Mouse (Mus musculus) MEL (cell line): Measurements from ENCODE around the gene Fam131c. TPM values are rescaled to one million over a fixed set of nuclear protein-coding genes. Genes with fewer than 3 reads are reported as not detected.

ENCODE experiments used
- DNase-seq: peaks from one replicate; pipeline ENCODE4 v3.0.0; 2011; ENCODE audit warnings: low read depth, low spot score
- H3K27ac ChIP-seq: 2 replicates; pipeline ENCODE4 v1.5.1; 2012; ENCODE audit warnings: low read depth, mild to moderate bottlenecking, control low read depth, low read length, moderate library complexity; ENCODE audit not compliant: control insufficient read depth
- H3K27me3 ChIP-seq, 2 experiments: fragments of 150-350 bp in 1 of 2; sonication (generic) in 1 of 2; 2 replicates each; pipeline ENCODE4 v1.6.1; 2012; ENCODE audit warnings: low read length in 2 of 2, mild to moderate bottlenecking in 2 of 2, improper control_type of control experiment in 1 of 2, moderate library complexity in 1 of 2; ENCODE audit not compliant: insufficient read depth in 2 of 2, control insufficient read depth in 1 of 2
- H3K36me3 ChIP-seq, 2 experiments: 2 replicates each; pipeline ENCODE4 v1.6.1; 2012 to 2014; ENCODE audit warnings: low read length in 2 of 2, improper control_type of control experiment in 1 of 2, inconsistent platforms in 1 of 2, mild to moderate bottlenecking in 1 of 2; ENCODE audit not compliant: insufficient read depth in 2 of 2, control insufficient read depth in 1 of 2
- H3K4me1 ChIP-seq, 2 experiments: fragments of 150-350 bp in 1 of 2; sonication (generic) in 1 of 2; 2 replicates each; pipeline ENCODE4 v1.6.1; 2012; ENCODE audit warnings: low read length in 2 of 2, improper control_type of control experiment in 1 of 2, mild to moderate bottlenecking in 1 of 2; ENCODE audit not compliant: insufficient read depth in 2 of 2, control insufficient read depth in 1 of 2
- H3K4me3 ChIP-seq, 2 experiments: fragments of 150-350 bp in 1 of 2; sonication (generic) in 1 of 2; 2 replicates each; pipeline ENCODE4 v1.5.1; 2012; ENCODE audit warnings: low read depth in 2 of 2, low read length in 2 of 2, mild to moderate bottlenecking in 2 of 2, moderate library complexity in 2 of 2, control low read depth in 1 of 2, improper control_type of control experiment in 1 of 2; ENCODE audit not compliant: control insufficient read depth in 1 of 2, insufficient read depth in 1 of 2
- H3K79me2 ChIP-seq: 2 replicates; pipeline ENCODE4 v1.6.1; 2012; ENCODE audit warnings: mild to moderate bottlenecking, low read length, moderate library complexity; ENCODE audit not compliant: control insufficient read depth, poor library complexity, insufficient read depth
- H3K9ac ChIP-seq: 2 replicates; pipeline ENCODE4 v1.6.1; 2012; ENCODE audit warnings: low read depth, mild to moderate bottlenecking, control low read depth, low read length, moderate library complexity; ENCODE audit not compliant: control insufficient read depth, poor library complexity, severe bottlenecking
- H3K9me3 ChIP-seq: fragments of 150-350 bp; sonication (generic); replicated peaks from 2 replicates; pipeline ENCODE4 v1.6.1; 2012; ENCODE audit warnings: mild to moderate bottlenecking, low read length, improper control_type of control experiment, moderate library complexity; ENCODE audit not compliant: insufficient read depth
- BHLHE40 ChIP-seq: IDR thresholded peaks from 2 replicates; pipeline ENCODE4 v1.6.1; 2012; ENCODE audit warnings: low read depth, mild to moderate bottlenecking, inconsistent platforms, low read length, improper control_type of control experiment, borderline replicate concordance
- CHD2 ChIP-seq: IDR thresholded peaks from 2 replicates; pipeline ENCODE4 v1.6.1; 2011; ENCODE audit warnings: low read length, improper control_type of control experiment
- CTCF ChIP-seq, 3 experiments: IDR thresholded peaks in 2 of 3; conservative IDR thresholded peaks in 1 of 3; 2 replicates each; pipeline ENCODE4 v1.5.1; 2011 to 2012; ENCODE audit warnings: low read length in 3 of 3, low read depth in 2 of 3, mild to moderate bottlenecking in 2 of 3, improper control_type of control experiment in 1 of 3, inconsistent platforms in 1 of 3, mixed read lengths in 1 of 3, moderate library complexity in 1 of 3; ENCODE audit not compliant: control insufficient read depth in 1 of 3, insufficient read depth in 1 of 3, poor library complexity in 1 of 3, severe bottlenecking in 1 of 3
- ELF1 ChIP-seq: IDR thresholded peaks from 2 replicates; pipeline ENCODE4 v1.6.1; 2014; ENCODE audit warnings: low read depth, mild to moderate bottlenecking, inconsistent platforms, low read length, improper control_type of control experiment, moderate library complexity
- ETS1 ChIP-seq: IDR thresholded peaks from 2 replicates; pipeline ENCODE4 v1.6.1; 2012; ENCODE audit warnings: low read depth, mild to moderate bottlenecking, inconsistent platforms, low read length, improper control_type of control experiment, moderate library complexity
- GATA1 ChIP-seq: IDR thresholded peaks from 2 replicates; pipeline ENCODE4 v1.6.1; 2011; ENCODE audit warnings: low read depth, low read length, improper control_type of control experiment
- HCFC1 ChIP-seq: IDR thresholded peaks from 2 replicates; pipeline ENCODE4 v1.6.1; 2012; ENCODE audit warnings: low read depth, mild to moderate bottlenecking, inconsistent platforms, low read length, improper control_type of control experiment, moderate library complexity
- JUND ChIP-seq: IDR thresholded peaks from 2 replicates; pipeline ENCODE4 v1.6.1; 2011; ENCODE audit warnings: low read depth, mild to moderate bottlenecking, improper control_type of control experiment, low read length
- KAT2A ChIP-seq: conservative IDR thresholded peaks from 2 replicates; pipeline ENCODE4 v1.6.1; 2012; ENCODE audit warnings: low read depth, low read length, improper control_type of control experiment, inconsistent platforms
- MAFK ChIP-seq: IDR thresholded peaks from 2 replicates; pipeline ENCODE4 v1.6.1; 2011; ENCODE audit warnings: low read depth, mild to moderate bottlenecking, low read length, improper control_type of control experiment, borderline replicate concordance
- MAZ ChIP-seq: IDR thresholded peaks from 2 replicates; pipeline ENCODE4 v1.6.1; 2012; ENCODE audit warnings: low read depth, mild to moderate bottlenecking, inconsistent platforms, low read length, improper control_type of control experiment
- MEF2A ChIP-seq: IDR thresholded peaks from 2 replicates; pipeline ENCODE4 v1.6.1; 2014; ENCODE audit warnings: low read depth, mild to moderate bottlenecking, inconsistent platforms, low read length, improper control_type of control experiment; ENCODE audit not compliant: poor library complexity, insufficient replicate concordance, severe bottlenecking; ENCODE audit errors: extremely low read depth
- MXI1 ChIP-seq: IDR thresholded peaks from 2 replicates; pipeline ENCODE4 v1.6.1; 2011; ENCODE audit warnings: mild to moderate bottlenecking, low read depth, low read length, improper control_type of control experiment
- MYC ChIP-seq: IDR thresholded peaks from 2 replicates; pipeline ENCODE4 v1.6.1; 2011; ENCODE audit warnings: low read depth, mild to moderate bottlenecking, low read length, improper control_type of control experiment, moderate library complexity
- NELFE ChIP-seq: IDR thresholded peaks from 2 replicates; pipeline ENCODE4 v1.6.1; 2011; ENCODE audit warnings: low read depth, low read length, improper control_type of control experiment
- NRF1 ChIP-seq: IDR thresholded peaks from 2 replicates; pipeline ENCODE4 v1.6.1; 2014; ENCODE audit warnings: low read depth, mild to moderate bottlenecking, inconsistent platforms, low read length, improper control_type of control experiment, moderate library complexity; ENCODE audit not compliant: poor library complexity, insufficient read depth, severe bottlenecking
- POLR2A ChIP-seq, 2 experiments: IDR thresholded peaks; 2 replicates each; pipeline ENCODE4 v1.6.1; 2011 to 2012; ENCODE audit warnings: low read length in 2 of 2, mild to moderate bottlenecking in 2 of 2, control low read depth in 1 of 2, improper control_type of control experiment in 1 of 2, low read depth in 1 of 2, moderate library complexity in 1 of 2; ENCODE audit not compliant: control insufficient read depth in 1 of 2, insufficient read depth in 1 of 2, poor library complexity in 1 of 2
- POLR2AphosphoS2 ChIP-seq: IDR thresholded peaks from 2 replicates; pipeline ENCODE4 v1.6.1; 2011; ENCODE audit warnings: low read length, improper control_type of control experiment
- POLR2AphosphoS5 ChIP-seq: IDR thresholded peaks from 2 replicates; pipeline ENCODE4 v1.6.1; 2012; ENCODE audit warnings: low read depth, borderline replicate concordance, mild to moderate bottlenecking, inconsistent platforms, low read length, moderate library complexity, mixed read lengths
- RAD21 ChIP-seq: IDR thresholded peaks from 2 replicates; pipeline ENCODE4 v1.6.1; 2011; ENCODE audit warnings: mild to moderate bottlenecking, low read depth, low read length, improper control_type of control experiment
- RCOR1 ChIP-seq: IDR thresholded peaks from 2 replicates; pipeline ENCODE4 v1.6.1; 2012; ENCODE audit warnings: low read depth, mild to moderate bottlenecking, inconsistent platforms, low read length, improper control_type of control experiment
- SMC3 ChIP-seq: IDR thresholded peaks from 2 replicates; pipeline ENCODE4 v1.6.1; 2011; ENCODE audit warnings: low read depth, low read length, improper control_type of control experiment
- TAL1 ChIP-seq: IDR thresholded peaks from 2 replicates; pipeline ENCODE4 v1.6.1; 2012; ENCODE audit warnings: mild to moderate bottlenecking, inconsistent platforms, low read length, moderate library complexity, mixed read lengths
- TBP ChIP-seq: IDR thresholded peaks from 2 replicates; pipeline ENCODE4 v1.8.0; 2011; ENCODE audit warnings: low read depth, low read length, improper control_type of control experiment
- TCF12 ChIP-seq: IDR thresholded peaks from 2 replicates; pipeline ENCODE4 v1.6.1; 2014; ENCODE audit warnings: low read depth, mild to moderate bottlenecking, inconsistent platforms, low read length, improper control_type of control experiment, moderate library complexity
- USF1 ChIP-seq: IDR thresholded peaks from 2 replicates; pipeline ENCODE4 v1.6.1; 2014; ENCODE audit warnings: low read depth, mild to moderate bottlenecking, inconsistent platforms, low read length, improper control_type of control experiment, moderate library complexity
- ZC3H11A ChIP-seq: IDR thresholded peaks from 2 replicates; pipeline ENCODE4 v1.6.1; 2012; ENCODE audit warnings: low read depth, mild to moderate bottlenecking, inconsistent platforms, low read length, improper control_type of control experiment
- ZKSCAN1 ChIP-seq: IDR thresholded peaks from 2 replicates; pipeline ENCODE4 v1.6.1; 2012; ENCODE audit warnings: low read depth, mild to moderate bottlenecking, inconsistent platforms, low read length, improper control_type of control experiment, moderate library complexity
- ZMIZ1 ChIP-seq: IDR thresholded peaks from 2 replicates; pipeline ENCODE4 v1.6.1; 2012; ENCODE audit warnings: low read depth, mild to moderate bottlenecking, inconsistent platforms, low read length, improper control_type of control experiment, moderate library complexity
- ZNF384 ChIP-seq: IDR thresholded peaks from 2 replicates; pipeline ENCODE4 v1.6.1; 2012; ENCODE audit warnings: low read depth, mild to moderate bottlenecking, inconsistent platforms, low read length, improper control_type of control experiment
- polyA plus RNA-seq, 2 experiments: library from polyadenylated mRNA; stranded (reverse) in 1 of 2; unstranded in 1 of 2; fragments of >175 nt in 1 of 2; fragments of >200 nt in 1 of 2; gene quantifications; 2 replicates each; pipeline versions ENCODE4 v1.2.1 to v1.2.4; 2012; ENCODE audit warnings: low replicate concordance in 2 of 2, low read depth in 1 of 2; ENCODE audit not compliant: insufficient read length in 2 of 2, insufficient read depth in 1 of 2, missing spikeins in 1 of 2
- total RNA-seq: library from RNA; depleted of rRNA; stranded (reverse); fragments of 300-350 nt; gene quantifications from 2 replicates; pipeline ENCODE4 v1.2.3, GENCODE M21; 2012

Fam131c gene
- total and polyA plus RNA-seq, 3 experiments: not detected

DNA sequence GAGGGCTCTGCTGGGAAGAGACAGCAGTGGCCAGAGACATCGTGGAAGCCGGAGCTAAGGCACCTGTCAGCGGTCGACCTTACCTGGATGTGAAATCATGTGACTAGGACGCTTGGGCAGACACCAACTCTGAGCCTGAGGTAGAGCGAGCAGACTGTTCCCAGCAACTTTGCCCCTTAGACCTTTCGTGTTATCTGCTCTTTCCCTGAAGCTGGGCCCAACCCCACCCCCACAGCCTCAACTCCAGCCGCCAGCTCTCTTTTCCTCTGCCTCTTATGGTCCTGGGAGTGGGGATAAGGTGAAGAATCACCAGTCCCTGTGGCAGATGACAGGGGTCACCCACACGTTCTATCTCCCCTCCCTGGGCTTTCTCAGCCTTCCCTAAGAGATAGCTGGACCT is 52.9 kb downstream of the Fam131c start:
- peaks cover 0 to 1% of the 10 kb centered on the region in 2 experiments; a peak in 2 of 4 replicates for H3K27me3 ChIP-seq
- DNase-seq: no peak
- H3K4me3 ChIP-seq: no peak overlapping the region
- no peaks in the 10 kb centered on the region for H3K79me2 ChIP-seq
- no peak overlapping the region for H3K9ac ChIP-seq
- H3K27ac ChIP-seq: no peak overlapping the region
- no peaks in the 10 kb centered on the region for H3K36me3 ChIP-seq
- H3K4me1 ChIP-seq: no peaks in the 10 kb centered on the region
- H3K9me3 ChIP-seq: no peaks in the 10 kb centered on the region
- TF ChIP-seq RAD21 (no peak), MYC (no peak), ZNF384 (no peak), MXI1 (no peak), ZC3H11A (no peak), KAT2A (no peak), MAZ (no peak), RCOR1 (no peak), POLR2AphosphoS5 (no peak), SMC3 (no peak), ZMIZ1 (no peak), ZKSCAN1 (no peak), GATA1 (no peak), ELF1 (no peak), POLR2A (IDR thresholded peaks at IDR 0.05; ENCODE audit: control insufficient read depth in 1 of 2, insufficient read depth in 1 of 2, low read depth in 1 of 2, low read length in 2 of 2, poor library complexity in 1 of 2) (no peak), TCF12 (no peak), CHD2 (no peak), ETS1 (no peak), USF1 (no peak), HCFC1 (no peak)
- TF ChIP-seq, all 39 proteins: peak for 0

DNA sequence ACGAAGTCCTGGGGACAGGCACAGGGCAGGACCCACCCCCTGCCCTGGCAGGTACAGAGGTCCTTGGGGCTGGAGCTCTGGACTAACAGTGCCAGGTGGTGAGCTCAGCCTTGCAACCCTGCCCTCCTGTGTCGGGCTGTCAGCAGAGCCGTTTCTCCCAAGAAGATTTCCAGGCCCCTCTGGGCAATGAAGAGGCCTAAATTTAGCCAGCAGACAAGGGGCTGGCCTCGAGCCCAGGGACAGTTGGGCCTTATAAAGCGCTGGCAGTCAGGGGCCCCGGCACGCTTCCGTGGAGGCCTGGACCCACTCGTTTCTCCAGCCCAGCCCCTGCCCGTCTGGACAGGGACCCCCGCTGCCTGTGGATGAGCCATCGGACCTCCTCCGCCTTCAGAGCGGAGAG is 53.4 kb downstream of the Fam131c start:
- Histone ChIP-seq H3K9me3 (no peaks in the 10 kb centered on the region), H3K27me3 (peaks cover 0 to 1% of the 10 kb centered on the region in 2 experiments; a peak in 2 of 4 replicates), H3K9ac (no peak overlapping the region), H3K79me2 (no peaks in the 10 kb centered on the region), H3K4me1 (no peaks in the 10 kb centered on the region)
- TF ChIP-seq ELF1: no peak
- no peak for TF ChIP-seq NELFE
- TF ChIP-seq RAD21: no peak
- no peak for TF ChIP-seq SMC3
- no peak for TF ChIP-seq TAL1
- no peak for TF ChIP-seq POLR2AphosphoS2
- TF ChIP-seq JUND: no peak
- TF ChIP-seq KAT2A: no peak
- no peak for TF ChIP-seq CTCF (IDR thresholded peaks at IDR 0.05 in 2 of 3, conservative IDR thresholded peaks at IDR 0.05 in 1 of 3; ENCODE audit: control insufficient read depth in 1 of 3, insufficient read depth in 1 of 3, low read depth in 2 of 3, low read length in 3 of 3, poor library complexity in 1 of 3, severe bottlenecking in 1 of 3)
- no peak for TF ChIP-seq POLR2AphosphoS5
- no peak for TF ChIP-seq USF1
- TF ChIP-seq TBP: no peak
- no peak for TF ChIP-seq POLR2A (IDR thresholded peaks at IDR 0.05; ENCODE audit: control insufficient read depth in 1 of 2, insufficient read depth in 1 of 2, low read depth in 1 of 2, low read length in 2 of 2, poor library complexity in 1 of 2)
- no peak for TF ChIP-seq RCOR1
- no peak for TF ChIP-seq TCF12
- no peak for TF ChIP-seq MEF2A
- TF ChIP-seq BHLHE40: no peak
- TF ChIP-seq NRF1: no peak
- no peak for TF ChIP-seq MAFK
- TF ChIP-seq HCFC1: no peak
- TF ChIP-seq, all 39 proteins: peak for 0
- Histone ChIP-seq H3K36me3 (no peaks in the 10 kb centered on the region), H3K27ac (no peak overlapping the region), H3K4me3 (no peak overlapping the region)
- no peak for DNase-seq
